Mouse (Mus musculus) spleen, adult 2 months (tissue): ENCODE results near the gene Epha4.

ENCODE experiments used
- CTCF ChIP-seq: fragments of 200-500 bp; IDR thresholded peaks from 2 replicates; pipeline ENCODE4 v1.5.1; 2011; ENCODE audit warnings: mild to moderate bottlenecking, inconsistent platforms; ENCODE audit not compliant: insufficient read depth, insufficient read length, insufficient replicate concordance; ENCODE audit errors: extremely low read depth
- POLR2A ChIP-seq: fragments of 200-500 bp; IDR thresholded peaks from 2 replicates; pipeline ENCODE4 v1.6.1; 2011; ENCODE audit warnings: low read depth, low read length, inconsistent platforms

GRCm38 (mm10) chr1:77404537-77404936, 110.4 kb downstream of the Epha4 start:
- TF ChIP-seq POLR2A (no peak), CTCF (no peak)
